Comparison of ENCODE assay signal across 24 mouse cellular contexts in the genomic region with DNA sequence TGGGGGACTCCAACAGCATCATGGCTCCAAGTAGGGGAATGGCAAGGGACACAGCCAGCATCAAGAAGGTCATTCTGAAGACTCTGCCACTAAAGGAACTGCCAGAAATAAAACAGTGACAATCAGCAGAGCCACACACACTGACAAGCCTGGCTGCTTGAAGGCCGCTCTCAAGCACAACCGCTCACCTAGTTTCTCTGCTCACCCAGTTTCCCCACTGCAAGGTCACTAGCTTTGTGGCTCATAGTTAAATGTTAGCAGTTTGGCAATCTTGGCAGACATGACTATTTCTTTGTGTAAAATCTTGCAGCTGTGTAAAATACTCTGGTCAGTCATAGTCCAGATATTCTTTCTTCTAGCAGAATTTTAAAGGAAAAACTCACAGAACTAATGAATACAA. TPM values are rescaled to one million over a fixed set of nuclear protein-coding genes. Genes with fewer than 3 reads are reported as not detected.
DNase-seq lines count a peak whose midpoint lies in the region; ATAC-seq and TF ChIP-seq lines count a peak whose summit lies in the region.
"Had no signal": no experiment of that assay in that cellular context is flagged by ENCODE, and none has a peak within 500 bp of the region (broad histone marks: within the 10 kb centered on the region; RNA-seq: fewer than 3 reads in every experiment).

No protein-coding gene starts in this region.

- no peak for ATAC-seq in forebrain, embryonic 13.5 days
- no peak for ATAC-seq in frontal cortex, adult (ENCODE audit: low TSS enrichment)
- ATAC-seq: activated CD4-positive, CD25-positive, alpha-beta regulatory T cell, adult 4 months; inflammation-experienced regulatory T-cells, adult 6 months; liver, postnatal 0 days had no signal

- 95% methylated on average over 2 of the region's 2 CpGs for WGBS in forebrain, embryonic 13.5 days

- H3K27me3 ChIP-seq in forebrain, embryonic 13.5 days = no peaks in the 10 kb centered on the region
- H3K27me3 ChIP-seq: embryonic facial prominence, embryonic 15.5 days; hindbrain, embryonic 13.5 days; limb, embryonic 15.5 days; midbrain, embryonic 12.5 days; neural tube, embryonic 12.5 days had no signal

- no peak overlapping the region for H3K4me2 ChIP-seq in forebrain, embryonic 13.5 days
- H3K4me2 ChIP-seq: embryonic facial prominence, embryonic 15.5 days; heart, embryonic 11.5 days; hindbrain, embryonic 13.5 days; limb, embryonic 15.5 days; midbrain, embryonic 12.5 days; neural tube, embryonic 12.5 days had no signal

- peak overlapping the region; percentile 49 for H3K27ac ChIP-seq in gastrocnemius, adult 2 months
- no peak overlapping the region for H3K27ac ChIP-seq in forebrain, embryonic 13.5 days
- H3K27ac ChIP-seq: embryonic facial prominence, embryonic 15.5 days; forebrain, embryonic 10.5 days; hindbrain, embryonic 13.5 days; limb, embryonic 15.5 days; midbrain, embryonic 12.5 days; neural tube, embryonic 12.5 days had no signal

- H3K4me3 ChIP-seq in gastrocnemius, adult 2 months = no peak overlapping the region
- no peak overlapping the region for H3K4me3 ChIP-seq in forebrain, embryonic 13.5 days
- H3K4me3 ChIP-seq: embryonic facial prominence, embryonic 15.5 days; forebrain, embryonic 10.5 days; hindbrain, embryonic 13.5 days; limb, embryonic 15.5 days; midbrain, embryonic 12.5 days; neural tube, embryonic 12.5 days had no signal

- intact Hi-C loops in gastrocnemius, adult 2 months (cut with DNase I) = loop anchor here (10.0 kb wide), 2 partner anchors 305 to 895 kb away; partner anchors contain the start of genes Abhd12, Gins1 and Nsfl1c

- no peak for DNase-seq in gastrocnemius, adult 2 months
- DNase-seq in gastrocnemius, postnatal 25 days = no peak
- DNase-seq in kidney, adult 11 months = peak; percentile 52
- no peak for DNase-seq in kidney, postnatal 4 days
- DNase-seq in adrenal gland, postnatal 10 days = peak; percentile 60
- peak; percentile 59 for DNase-seq in kidney, adult 9 months
- DNase-seq: cerebellum, adult 18-20 months; cerebellum, postnatal 36 days; liver, postnatal 0 days; lung, postnatal 10 days; thymus, postnatal 14 days had no signal

- peaks cover 4% of the 10 kb centered on the region; the same call in 1 of the 2 replicates for H3K36me3 ChIP-seq in forebrain, embryonic 13.5 days (ENCODE audit: poor library complexity, severe bottlenecking)
- H3K36me3 ChIP-seq: embryonic facial prominence, embryonic 15.5 days; forebrain, embryonic 10.5 days; midbrain, embryonic 12.5 days had no signal

- no peak for TF ChIP-seq CTCF in gastrocnemius, adult 2 months (IDR thresholded peaks at IDR 0.05)

- no peak overlapping the region for H3K9ac ChIP-seq in forebrain, embryonic 13.5 days
- H3K9ac ChIP-seq: embryonic facial prominence, embryonic 15.5 days; hindbrain, embryonic 13.5 days; limb, embryonic 15.5 days; liver, postnatal 0 days; midbrain, embryonic 12.5 days; neural tube, embryonic 12.5 days had no signal

- H3K9me3 ChIP-seq in forebrain, embryonic 13.5 days (replicated peaks) = no peaks in the 10 kb centered on the region
- H3K9me3 ChIP-seq: embryonic facial prominence, embryonic 15.5 days; forebrain, embryonic 10.5 days; G1E; hindbrain, embryonic 13.5 days; limb, embryonic 15.5 days; midbrain, embryonic 12.5 days; neural tube, embryonic 12.5 days had no signal

- H3K4me1 ChIP-seq in forebrain, embryonic 13.5 days = no peaks in the 10 kb centered on the region
- H3K4me1 ChIP-seq: embryonic facial prominence, embryonic 15.5 days; forebrain, embryonic 10.5 days; hindbrain, embryonic 13.5 days; limb, embryonic 15.5 days; midbrain, embryonic 12.5 days; neural tube, embryonic 12.5 days had no signal

RNA-seq across cellular contexts. Expression of gene Apmap, which starts 8.1 kb away (rescaled TPM):
- total RNA-seq in gastrocnemius, adult 2 months (2021) = 10 to 100 TPM; 16.8 to 21.4 TPM
- 10 to 100 TPM; 17.9 to 22.3 TPM for total RNA-seq in gastrocnemius, postnatal 25 days (2021)
- total RNA-seq in adrenal gland, postnatal 10 days (2021) = 100 to 1,000 TPM; 145 to 167 TPM
- polyA plus RNA-seq in forebrain, embryonic 13.5 days (2015; fragmentation: Nextera tagmentation; extraction: Ambion mirVana) = 37.1 and 40.2 TPM in 2 replicates

RNA-seq across cellular contexts. Expression of gene Cst7, which starts 30.0 kb away (rescaled TPM):
- not detected for total RNA-seq in gastrocnemius, adult 2 months (2021)
- total RNA-seq in gastrocnemius, postnatal 25 days (2021) = not detected
- total RNA-seq in adrenal gland, postnatal 10 days (2021) = 1 to 10 TPM in 1 of 2 experiments, under 1 TPM in 1; 0.30 to 1.1 TPM
- 0.18 and 0.28 TPM in 2 replicates for polyA plus RNA-seq in forebrain, embryonic 13.5 days (2015; fragmentation: Nextera tagmentation; extraction: Ambion mirVana)
- total RNA-seq: left cerebral cortex, postnatal 36 days had no signal
- polyA plus RNA-seq: midbrain, embryonic 12.5 days had no signal

Comparison
In these comparisons a context has a peak if more than half of its experiments do, and no peak if none do; other contexts are left out.
1. DNase-seq: peak in kidney, adult 11 months (single experiment), adrenal gland, postnatal 10 days (single experiment) and kidney, adult 9 months (single experiment); none in gastrocnemius, adult 2 months (single experiment), gastrocnemius, postnatal 25 days (single experiment) and kidney, postnatal 4 days (0 of 2).
2. RNA of gene Apmap, which starts 8.1 kb away (total RNA-seq): 145 to 167 TPM in adrenal gland, postnatal 10 days; 17.9 to 22.3 TPM in gastrocnemius, postnatal 25 days and 16.8 to 21.4 TPM in gastrocnemius, adult 2 months; every median in the first group is over 4 times any median in the second.